Mouse (Mus musculus): Measurements from ENCODE around the gene Lin7b. TPM values are rescaled to one million over a fixed set of nuclear protein-coding genes. Genes with fewer than 3 reads are reported as not detected.

Gene Lin7b
- polyA plus RNA-seq (2012; rRNA removed): 43.0 and 49.1 TPM in 2 replicates

DNA sequence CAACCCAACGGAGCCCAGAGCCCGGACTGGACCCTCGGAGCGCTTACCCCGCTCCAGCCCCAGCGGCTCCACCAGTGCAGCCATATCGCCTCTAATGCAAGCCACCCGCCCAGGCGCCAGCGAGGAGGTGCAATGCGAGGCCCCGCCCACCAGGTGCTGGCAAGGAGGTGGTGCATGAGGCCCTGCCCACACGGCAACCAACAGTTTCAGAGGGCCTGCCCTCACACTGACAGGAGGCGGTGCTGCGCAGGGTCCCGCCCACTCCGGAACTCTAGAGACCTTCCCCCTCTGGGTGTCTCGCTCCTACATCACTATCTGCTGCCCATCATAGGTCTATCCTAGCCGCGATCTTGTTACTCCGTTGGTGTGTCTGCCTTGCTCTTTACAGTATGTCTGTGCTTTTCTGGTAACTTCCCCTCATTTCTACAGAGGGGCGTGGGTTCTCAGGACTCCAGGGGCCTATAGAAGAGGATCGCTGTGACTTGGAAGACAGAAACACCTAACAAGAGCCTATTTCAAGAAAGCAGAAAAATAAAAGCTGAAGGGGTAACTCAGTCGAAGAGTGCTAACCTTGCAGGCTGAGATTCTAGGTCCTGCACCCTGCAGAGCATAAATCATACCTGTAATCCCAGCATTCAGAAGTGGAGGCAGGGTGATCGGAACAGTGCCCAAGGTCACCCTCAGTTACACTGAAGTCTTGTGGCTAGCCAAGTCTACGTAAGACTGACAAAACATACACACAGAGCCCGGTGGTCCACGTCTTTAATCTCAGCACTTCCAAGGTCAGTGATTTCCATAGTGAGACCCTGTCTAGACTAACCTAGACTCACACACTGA lies at the start of gene Lin7b:
Gene Lin7b, minus strand, starts transcription at position 109 of the 837 bp plus-strand sequence.

DNA sequence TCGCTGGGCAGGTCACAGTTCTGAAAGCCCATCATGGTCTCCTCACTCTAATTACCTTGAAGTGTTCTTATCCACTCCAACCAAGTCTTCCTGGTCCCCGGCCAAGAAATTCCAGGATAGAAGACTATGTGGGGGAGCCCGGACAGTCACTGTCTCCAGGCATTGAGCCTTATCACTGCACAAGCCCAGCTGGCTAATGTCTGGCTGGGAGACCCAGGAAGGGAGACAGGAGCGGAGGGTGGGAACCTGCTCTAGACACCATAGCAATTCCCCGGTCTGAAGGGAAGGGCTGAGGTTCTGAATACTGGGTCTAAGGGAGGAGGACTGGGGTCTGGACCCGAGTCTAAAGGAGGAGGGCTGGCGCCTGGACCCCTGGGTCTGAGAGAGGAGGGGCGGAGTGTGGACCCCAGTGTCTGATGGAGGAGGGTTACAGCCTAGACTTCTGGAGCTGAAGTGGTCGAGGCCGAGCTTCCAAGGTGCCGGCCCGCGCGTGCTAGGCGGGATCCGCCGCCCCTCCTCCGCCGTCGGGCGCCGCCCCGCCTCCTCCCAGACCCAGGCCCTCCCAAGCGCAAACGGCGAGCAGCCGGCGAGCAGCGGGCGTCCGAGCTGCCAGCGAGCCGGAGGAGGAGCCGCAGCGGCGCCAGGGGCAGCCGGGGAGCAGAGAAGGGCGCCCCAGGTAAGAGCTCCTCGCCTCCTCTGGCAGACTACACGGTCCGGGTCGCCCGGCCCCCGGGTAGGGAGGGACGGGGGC lies 42.9 kb upstream of the Lin7b start, which contains the start of gene Ntf5:
Gene Ntf5, plus strand, starts transcription at position 583 of the 751 bp plus-strand sequence.

GRCm38 (mm10) chr7:45405091-45406075 lies 35.0 kb upstream of the Lin7b start, which contains the start of gene Kcna7:
Gene Kcna7, plus strand, starts transcription at chr7:45405653.

GRCm38 (mm10) chr7:45395578-45396336 lies 25.4 kb upstream of the Lin7b start, which contains the start of gene Snrnp70:
Gene Snrnp70, minus strand, starts transcription at chr7:45395742.

DNA sequence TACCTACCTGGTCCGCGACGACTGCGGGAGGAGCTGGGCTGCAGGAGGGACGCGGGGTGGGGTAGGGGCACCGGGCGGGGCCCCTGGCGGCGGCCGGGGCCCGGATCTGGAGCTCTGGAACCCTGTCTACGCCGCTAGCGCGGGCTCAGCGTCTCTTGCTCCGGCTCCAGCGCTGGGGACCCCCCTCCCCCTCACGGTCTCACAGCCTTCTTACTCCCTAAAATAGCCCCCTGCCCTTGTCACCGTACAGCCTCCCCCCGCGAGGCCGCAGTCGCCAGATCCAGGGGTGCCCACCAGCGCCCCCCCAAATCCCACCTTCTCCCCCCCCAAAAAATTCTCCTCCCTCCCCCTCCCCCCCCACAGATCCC lies 3.7 kb downstream of the Lin7b start, which contains the start of gene Ppfia3:
Gene Ppfia3, minus strand, starts transcription at position 368 of the 368 bp plus-strand sequence.

DNA sequence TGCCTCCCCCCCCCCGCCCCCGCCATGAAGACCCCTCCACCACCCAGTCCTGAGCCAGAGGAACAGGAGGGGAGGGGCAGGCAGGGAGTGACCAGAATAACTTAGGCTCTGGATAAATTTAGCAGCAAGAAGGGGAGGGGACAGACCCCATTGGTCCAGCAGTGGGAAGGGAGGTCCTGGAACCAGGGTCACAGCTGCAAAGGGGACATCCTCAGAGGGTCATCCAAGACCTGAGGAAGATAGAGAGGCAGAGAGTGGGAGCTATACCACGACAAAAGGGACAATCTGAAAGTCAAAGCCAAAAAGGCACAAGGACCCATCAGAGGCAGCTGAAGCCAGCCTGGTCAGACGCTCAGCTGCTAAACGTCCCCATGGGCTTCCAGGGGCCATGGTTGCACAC lies 35.3 kb downstream of the Lin7b start, which contains the start of gene Hrc:
Gene Hrc, plus strand, starts transcription at position 235 of the 400 bp plus-strand sequence.

GRCm38 (mm10) chr7:45333431-45333982 lies 36.9 kb downstream of the Lin7b start, which contains the start of gene Trpm4:
Gene Trpm4, minus strand, starts transcription at chr7:45333780.

Other genes with a start within 250 kb of the Lin7b start
- 173 and 237 TPM in 2 replicates for gene Rps11, start 246.1 kb downstream of the Lin7b start, polyA plus RNA-seq (2012; rRNA removed)
- gene Rpl13a, start 241.8 kb downstream of the Lin7b start, polyA plus RNA-seq (2012; rRNA removed): 1,241 and 3,203 TPM in 2 replicates
- gene Gm45713, start 234.4 kb downstream of the Lin7b start, polyA plus RNA-seq (2012; rRNA removed): 1.9 TPM in 1 of 2 replicates, not detected in the other
- gene Flt3l, start 234.2 kb downstream of the Lin7b start, polyA plus RNA-seq (2012; rRNA removed): 38.5 and 68.0 TPM in 2 replicates
- 60.2 and 64.9 TPM in 2 replicates for gene Pih1d1, start 216.3 kb downstream of the Lin7b start, polyA plus RNA-seq (2012; rRNA removed)
- 87.7 and 97.6 TPM in 2 replicates for gene Aldh16a1, start 216.0 kb downstream of the Lin7b start, polyA plus RNA-seq (2012; rRNA removed)
- gene Slc17a7, start 206.6 kb downstream of the Lin7b start, polyA plus RNA-seq (2012; rRNA removed): 0.17 and 0.20 TPM in 2 replicates
- not detected in 2 replicates for gene Gfy, start 191.0 kb downstream of the Lin7b start, polyA plus RNA-seq (2012; rRNA removed)
- gene Pth2, start 189.6 kb downstream of the Lin7b start, polyA plus RNA-seq (2012; rRNA removed): not detected in 2 replicates
- gene Ccdc155, start 165.7 kb downstream of the Lin7b start, polyA plus RNA-seq (2012; rRNA removed): 3.1 and 4.1 TPM in 2 replicates
- 2.1 and 3.3 TPM in 2 replicates for gene Dkkl1, start 158.4 kb downstream of the Lin7b start, polyA plus RNA-seq (2012; rRNA removed)
- 119 and 183 TPM in 2 replicates for gene Tead2, start 154.8 kb downstream of the Lin7b start, polyA plus RNA-seq (2012; rRNA removed)
- 13.2 and 14.5 TPM in 2 replicates for gene Cd37, start 131.5 kb downstream of the Lin7b start, polyA plus RNA-seq (2012; rRNA removed)
- gene Slc6a16, start 129.5 kb downstream of the Lin7b start, polyA plus RNA-seq (2012; rRNA removed): 0.15 and 0.40 TPM in 2 replicates
- 0.24 TPM in 1 of 2 replicates, not detected in the other for gene Slc6a21, start 93.1 kb downstream of the Lin7b start, polyA plus RNA-seq (2012; rRNA removed)
- 58.6 and 62.0 TPM in 2 replicates for gene Trpm4, start 36.8 kb downstream of the Lin7b start, polyA plus RNA-seq (2012; rRNA removed)
- 0.46 and 0.51 TPM in 2 replicates for gene Hrc, start 35.3 kb downstream of the Lin7b start, polyA plus RNA-seq (2012; rRNA removed)
- gene Ppfia3, start 3.6 kb downstream of the Lin7b start, polyA plus RNA-seq (2012; rRNA removed): 11.9 and 12.1 TPM in 2 replicates
- gene Snrnp70, start 25.2 kb upstream of the Lin7b start, polyA plus RNA-seq (2012; rRNA removed): 271 and 341 TPM in 2 replicates
- 0.28 and 0.36 TPM in 2 replicates for gene Kcna7, start 35.1 kb upstream of the Lin7b start, polyA plus RNA-seq (2012; rRNA removed)
- 3.7 and 3.9 TPM in 2 replicates for gene Ntf5, start 43.1 kb upstream of the Lin7b start, polyA plus RNA-seq (2012; rRNA removed)
- gene Lhb, start 50.2 kb upstream of the Lin7b start, polyA plus RNA-seq (2012; rRNA removed): 30.6 and 32.8 TPM in 2 replicates
- gene Gys1, start 64.3 kb upstream of the Lin7b start, polyA plus RNA-seq (2012; rRNA removed): 61.3 and 69.1 TPM in 2 replicates
- 136 and 158 TPM in 2 replicates for gene Ruvbl2, start 67.5 kb upstream of the Lin7b start, polyA plus RNA-seq (2012; rRNA removed)
- 3,494 and 4,463 TPM in 2 replicates for gene Ftl1, start 89.3 kb upstream of the Lin7b start, polyA plus RNA-seq (2012; rRNA removed)
- 193 and 194 TPM in 2 replicates for gene Bax, start 96.3 kb upstream of the Lin7b start, polyA plus RNA-seq (2012; rRNA removed)
- gene Tulp2, start 111.3 kb upstream of the Lin7b start, polyA plus RNA-seq (2012; rRNA removed): 33.8 and 34.3 TPM in 2 replicates
- not detected in 2 replicates for gene Gm45808, start 116.2 kb upstream of the Lin7b start, polyA plus RNA-seq (2012; rRNA removed)
- 5.4 and 8.6 TPM in 2 replicates for gene Dhdh, start 118.2 kb upstream of the Lin7b start, polyA plus RNA-seq (2012; rRNA removed)
- 409 and 461 TPM in 2 replicates for gene Nucb1, start 139.8 kb upstream of the Lin7b start, polyA plus RNA-seq (2012; rRNA removed)
- gene Ppp1r15a, start 155.7 kb upstream of the Lin7b start, polyA plus RNA-seq (2012; rRNA removed): 57.1 and 60.9 TPM in 2 replicates
- gene Plekha4, start 155.7 kb upstream of the Lin7b start, polyA plus RNA-seq (2012; rRNA removed): 29.4 and 35.1 TPM in 2 replicates
- gene Hsd17b14, start 184.3 kb upstream of the Lin7b start, polyA plus RNA-seq (2012; rRNA removed): 1.4 and 3.4 TPM in 2 replicates
- gene Bcat2, start 199.6 kb upstream of the Lin7b start, polyA plus RNA-seq (2012; rRNA removed): 129 and 164 TPM in 2 replicates
- gene Fgf21, start 244.9 kb upstream of the Lin7b start, polyA plus RNA-seq (2012; rRNA removed): 0.21 and 0.23 TPM in 2 replicates
- gene Fut1, start 246.7 kb upstream of the Lin7b start, polyA plus RNA-seq (2012; rRNA removed): 0.13 and 0.14 TPM in 2 replicates